Mouse (Mus musculus) gastrocnemius, postnatal 25 days (tissue): Measurements from ENCODE around the gene Rexo1. TPM values are rescaled to one million over a fixed set of nuclear protein-coding genes. Genes with fewer than 3 reads are reported as not detected.

Experiments
- DNase-seq: peaks from one replicate; pipeline ENCODE4 v3.0.0; 2022
- total RNA-seq, 2 experiments: library from RNA; stranded (reverse); gene quantifications; 1 replicate in 1 of 2; 2 replicates in 1 of 2; pipeline ENCODE4 v1.2.3; 2021

Rexo1 gene
- total RNA-seq, 2 experiments from 2014 or later = 8.4 to 9.3 TPM

GRCm38 (mm10) chr10:80553997-80554396 is 7.4 kb downstream of the Rexo1 start:
- DNase-seq = no peak

GRCm38 (mm10) chr10:80553575-80553974 is 7.8 kb downstream of the Rexo1 start:
- DNase-seq = no peak

- no peak for DNase-seq
Observed at GRCm38 (mm10) chr10:80552364-80552763, 9.0 kb downstream of the Rexo1 start.

GRCm38 (mm10) chr10:80549279-80549678 is 12.1 kb downstream of the Rexo1 start:
- no peak for DNase-seq

DNA sequence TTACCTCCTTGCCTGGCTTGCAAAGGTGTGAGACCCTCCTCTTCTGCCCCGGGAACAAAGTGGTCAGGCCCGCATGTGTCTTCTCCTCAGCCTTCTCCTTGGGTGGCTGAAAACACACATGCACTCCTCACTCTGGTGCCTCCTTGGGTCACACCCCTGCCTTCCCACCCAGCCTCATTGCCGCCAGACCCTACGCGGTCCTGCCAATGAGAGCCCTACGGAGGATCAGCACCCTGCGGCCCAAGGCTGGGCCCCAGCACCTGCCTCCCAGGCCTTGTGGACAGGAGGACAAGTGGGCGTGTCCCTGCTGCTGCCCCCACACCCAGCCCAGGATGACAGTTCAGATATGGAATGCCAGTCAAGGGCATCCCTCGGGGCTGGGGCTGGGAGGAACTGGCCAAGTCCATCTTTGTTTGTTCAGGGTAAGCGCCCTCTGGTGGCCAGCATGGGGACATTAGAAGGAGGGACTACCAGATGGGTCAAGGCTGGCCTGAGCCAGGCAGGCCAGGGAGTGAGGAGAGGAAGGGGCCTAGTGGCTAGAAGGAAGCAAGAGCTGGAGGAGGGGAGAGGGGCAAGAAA is 12.8 kb downstream of the Rexo1 start:
- DNase-seq = no peak

DNA sequence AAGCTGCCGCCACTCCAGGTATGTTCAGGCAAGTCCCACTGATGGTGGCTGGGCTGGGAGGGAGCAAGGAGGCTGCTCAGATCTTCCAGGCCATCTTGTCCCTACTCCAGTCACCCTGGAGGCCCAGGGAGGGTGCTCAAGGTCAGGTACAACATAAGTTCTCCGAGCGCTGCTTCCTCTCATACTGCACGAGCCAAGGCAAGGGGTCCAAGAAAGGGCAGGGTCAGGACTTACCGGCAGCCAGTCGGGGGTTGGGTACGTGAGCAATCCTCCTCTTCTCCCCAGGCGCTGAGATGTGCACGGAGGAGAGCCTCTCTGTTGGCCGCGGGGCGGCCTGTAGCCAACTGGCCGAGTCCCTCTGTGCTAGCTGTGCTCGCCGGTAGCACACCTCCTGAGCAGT is 13.8 kb downstream of the Rexo1 start:
- DNase-seq = no peak

DNA sequence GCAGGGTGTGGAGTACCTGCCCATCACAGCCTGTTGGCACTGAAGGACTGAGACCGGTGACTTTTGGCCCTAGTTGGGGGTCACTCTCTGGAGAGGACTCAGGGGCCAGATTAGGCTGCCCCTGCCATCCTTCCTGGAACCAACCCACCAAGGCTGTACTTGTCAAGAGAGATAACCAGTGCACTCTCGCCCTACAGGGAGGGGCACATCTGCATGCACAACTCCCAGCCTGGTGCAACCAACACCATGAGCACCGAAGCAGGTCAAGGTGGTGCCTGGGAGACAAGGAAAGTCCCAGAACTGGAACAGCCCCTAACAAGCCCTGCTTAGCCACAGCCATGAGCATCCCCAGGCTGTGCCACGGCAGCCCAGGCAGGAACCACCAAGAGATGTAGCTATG is 14.4 kb downstream of the Rexo1 start:
- DNase-seq = no peak

GRCm38 (mm10) chr10:80545590-80545989 is 15.8 kb downstream of the Rexo1 start:
- no peak for DNase-seq

- DNase-seq = no peak
Observed at GRCm38 (mm10) chr10:80543873-80544272, 17.5 kb downstream of the Rexo1 start.

- DNase-seq = no peak
Observed at GRCm38 (mm10) chr10:80539493-80539892, 21.9 kb downstream of the Rexo1 start.

GRCm38 (mm10) chr10:80538710-80539394 is 22.5 kb downstream of the Rexo1 start, which contains the start of gene Atp8b3:
Atp8b3 (minus strand) TSS chr10:80539124.
- peak; percentile 78 for DNase-seq

DNA sequence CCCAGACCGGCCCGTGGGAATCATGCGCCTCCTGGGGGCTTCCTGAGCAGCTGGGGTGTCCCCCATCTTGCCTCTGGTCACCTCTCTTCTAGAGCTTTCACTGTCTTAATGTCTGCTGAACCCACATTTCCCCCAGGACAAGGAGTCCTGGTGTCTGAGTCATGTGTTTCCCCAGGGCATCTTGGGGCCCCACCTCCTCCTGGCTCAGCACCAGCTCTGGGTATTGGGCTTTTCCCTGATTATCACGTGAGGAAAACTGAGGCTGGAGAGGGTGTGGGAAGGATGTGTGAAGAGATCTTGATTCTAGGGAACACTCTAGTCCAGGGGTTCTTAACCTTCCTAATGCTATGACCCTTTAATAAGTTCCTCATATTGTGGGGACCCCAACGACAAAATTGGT is 23.2 kb downstream of the Rexo1 start:
- DNase-seq = no peak

DNA sequence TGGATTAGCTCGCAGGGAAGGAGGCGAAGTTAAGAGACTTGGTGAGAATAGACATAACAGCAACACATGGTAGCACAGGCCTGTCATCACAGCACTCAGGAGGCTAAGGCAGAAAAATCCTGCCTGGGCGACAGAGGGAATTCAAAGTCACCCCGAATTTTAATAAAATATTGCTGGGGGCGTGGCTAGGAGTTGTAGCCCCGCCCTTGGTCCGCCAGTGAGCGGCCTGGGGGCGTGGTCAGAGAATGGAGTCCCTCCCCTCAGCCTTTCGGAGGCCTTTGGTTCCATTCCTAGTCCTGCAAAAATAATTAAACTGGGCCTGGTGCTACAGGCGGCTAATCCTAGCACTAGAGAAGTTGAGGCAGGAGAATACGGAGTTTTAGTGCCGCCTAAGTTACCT is 25.6 kb downstream of the Rexo1 start:
- no peak for DNase-seq

GRCm38 (mm10) chr10:80535071-80535470 is 26.3 kb downstream of the Rexo1 start:
- no peak for DNase-seq

GRCm38 (mm10) chr10:80533704-80534103 is 27.7 kb downstream of the Rexo1 start:
- no peak for DNase-seq

- DNase-seq = no peak
Observed at GRCm38 (mm10) chr10:80532783-80533182, 28.6 kb downstream of the Rexo1 start.

GRCm38 (mm10) chr10:80526172-80526571 is 35.2 kb downstream of the Rexo1 start:
- DNase-seq = no peak

DNA sequence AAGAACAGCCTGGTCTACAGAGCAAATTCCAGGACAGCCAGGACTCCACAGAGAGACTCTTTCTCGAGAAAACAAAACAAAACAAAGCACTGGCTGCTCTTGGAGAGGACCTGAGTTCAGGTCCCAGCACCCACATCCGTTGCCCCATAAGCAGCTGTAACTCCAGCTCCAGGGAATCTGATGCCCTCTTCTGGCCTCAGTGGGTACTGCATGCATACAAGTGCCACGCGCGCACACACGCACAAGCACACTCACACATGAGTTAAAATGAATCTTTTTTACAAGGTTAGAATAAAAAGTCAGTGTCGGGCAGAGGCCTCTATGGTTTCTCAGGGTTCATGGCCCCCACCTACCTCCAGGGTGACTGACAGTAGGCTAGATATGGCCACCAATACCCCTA is 38.1 kb downstream of the Rexo1 start:
- no peak for DNase-seq

DNA sequence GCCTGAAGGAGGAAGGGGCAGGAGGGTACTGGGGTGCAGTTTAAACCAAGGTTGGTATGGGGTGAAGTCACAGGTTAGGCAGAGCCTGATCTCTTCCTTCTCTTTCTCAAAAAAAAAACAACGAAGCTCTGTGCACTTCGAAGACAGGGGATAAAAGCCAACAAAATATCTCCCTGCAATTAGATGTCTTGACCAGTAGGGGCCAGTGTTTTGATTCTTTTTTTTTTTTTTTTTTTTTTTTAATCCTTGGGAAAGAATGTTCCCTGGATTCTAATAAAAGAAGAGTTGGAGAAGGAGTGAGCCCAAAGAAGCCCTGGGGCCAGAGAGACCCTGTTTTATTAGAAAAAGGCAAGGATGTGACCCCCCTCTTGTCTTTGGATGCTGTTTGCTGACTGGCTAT is 42.1 kb downstream of the Rexo1 start:
- DNase-seq = no peak

GRCm38 (mm10) chr10:80513739-80514138 is 47.6 kb downstream of the Rexo1 start:
- DNase-seq = no peak

- DNase-seq = no peak
Observed at GRCm38 (mm10) chr10:80510273-80510660, 51.1 kb downstream of the Rexo1 start.

DNA sequence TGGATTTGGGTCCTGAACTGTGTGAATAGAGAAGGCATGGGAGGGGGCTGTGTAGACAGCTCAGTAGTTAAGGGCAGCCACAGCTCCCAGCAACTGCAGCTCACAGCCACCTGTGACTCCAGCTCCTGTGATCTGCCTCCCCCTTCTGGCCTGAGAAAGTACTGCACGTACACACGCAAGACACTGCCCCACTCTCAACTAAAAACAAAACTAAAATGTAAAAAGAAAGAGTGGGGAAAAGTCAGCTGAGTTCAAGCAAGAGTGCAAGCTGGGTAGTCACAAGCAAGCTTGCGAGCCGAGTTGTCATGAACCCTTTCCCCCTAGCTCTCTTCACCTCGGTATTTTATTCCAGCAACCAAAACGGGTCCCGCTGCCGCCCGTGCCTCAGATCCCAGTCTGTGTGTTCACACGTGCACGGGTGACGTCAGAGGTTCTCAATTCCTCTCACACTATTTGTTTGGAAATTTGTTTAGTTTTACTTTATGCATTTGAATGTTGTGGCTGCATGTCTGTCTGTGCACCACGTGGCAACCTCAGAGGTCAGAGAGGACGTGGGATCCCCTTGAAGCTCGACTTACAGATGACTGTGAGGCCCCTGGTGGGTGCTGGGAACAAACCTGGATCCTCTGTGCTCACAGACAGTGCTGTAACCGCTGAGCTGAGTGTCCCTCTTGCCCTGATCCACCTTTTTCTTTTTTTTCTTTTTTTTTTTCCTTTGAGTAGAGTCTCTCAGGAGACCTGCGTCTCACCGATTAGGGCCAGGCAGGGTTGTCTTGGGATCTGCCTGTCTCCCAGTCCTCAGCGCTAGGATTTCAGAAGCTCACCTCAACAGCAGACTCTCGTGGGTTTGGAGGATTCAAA is 51.7 kb downstream of the Rexo1 start:
- DNase-seq = peak; percentile 66

DNA sequence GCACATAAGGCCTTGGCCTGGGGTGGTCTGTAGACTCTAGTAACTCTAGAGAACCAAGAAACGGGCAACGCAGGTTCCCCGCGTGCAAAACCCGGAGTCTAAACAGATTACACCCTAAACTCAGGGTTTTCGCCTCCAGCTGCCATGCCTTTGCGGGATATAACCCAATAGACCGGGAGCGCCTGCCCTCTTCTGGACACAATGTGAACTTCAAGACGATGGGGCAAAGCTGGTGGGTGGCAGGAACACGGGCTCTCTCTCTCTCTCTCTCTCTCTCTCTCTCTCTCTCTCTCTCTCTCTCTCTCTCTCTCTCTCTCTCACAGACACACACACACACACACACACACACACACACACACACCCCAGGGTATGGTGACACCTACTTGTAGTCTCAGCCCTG is 55.1 kb downstream of the Rexo1 start:
- DNase-seq = no peak
